Mouse (Mus musculus): ENCODE results near the gene Igfbpl1.

DNA sequence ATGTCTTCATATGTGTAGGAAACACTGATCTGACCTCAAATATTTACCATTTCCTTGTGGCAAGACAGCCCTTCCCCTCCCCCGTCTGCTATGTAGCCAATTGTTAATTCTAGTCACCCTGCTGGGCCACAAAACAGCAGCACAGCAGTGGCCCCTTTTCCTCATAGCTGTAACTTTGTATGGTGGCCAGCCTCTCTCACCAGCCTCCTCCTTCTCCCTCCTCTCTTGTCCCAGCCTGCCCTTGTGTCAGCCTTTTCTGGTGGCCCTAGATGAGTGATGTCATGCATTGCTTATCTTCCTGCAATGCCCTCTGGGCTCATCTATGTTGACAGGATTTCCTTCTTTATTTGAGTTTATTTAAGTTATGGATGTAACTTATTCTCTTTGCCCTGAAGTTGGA lies 22.7 kb upstream of the Igfbpl1 start:
- TF ChIP-seq POLR2A (IDR thresholded peaks at IDR 0.05; ENCODE audit: borderline replicate concordance, insufficient read depth, low read length) (no peak), CTCF (IDR thresholded peaks at IDR 0.05; ENCODE audit: borderline replicate concordance, insufficient read depth, low read depth, low read length) (no peak)

Measured in cerebellum, adult 2 months (tissue).